ENCODE assay signal across 36 mouse cellular contexts in genomic region chr11:104693235-104693634, GRCm38 (mm10). TPM values are rescaled to one million over a fixed set of nuclear protein-coding genes. Genes with fewer than 3 reads are reported as not detected.
DNase-seq lines count a peak whose midpoint lies in the region; ATAC-seq and TF ChIP-seq lines count a peak whose summit lies in the region.
"Had no signal": no experiment of that assay in that cellular context is flagged by ENCODE, and none has a peak within 500 bp of the region (broad histone marks: within the 10 kb centered on the region; RNA-seq: fewer than 3 reads in every experiment).

No protein-coding gene starts in this region.

- H3K27ac ChIP-seq in layer of hippocampus, adult 2 months, result peak overlapping the region; percentile 29; the same call in 1 of the 2 replicates
- H3K27ac ChIP-seq in midbrain, embryonic 13.5 days, result no peak overlapping the region
- H3K27ac ChIP-seq: heart, embryonic 10.5 days; heart, embryonic 15.5 days; left cerebral cortex, adult 2 months; liver, embryonic 14.5 days; midbrain, embryonic 15.5 days; neural tube, embryonic 15.5 days had no signal

- TF ChIP-seq CTCF in layer of hippocampus, adult 2 months (conservative IDR thresholded peaks at IDR 0.05), result no peak

- H3K9me3 ChIP-seq in midbrain, embryonic 13.5 days, result no peaks in the 10 kb centered on the region
- H3K9me3 ChIP-seq: heart, embryonic 10.5 days; heart, embryonic 15.5 days; midbrain, embryonic 15.5 days; neural tube, embryonic 15.5 days had no signal

- no peak for ATAC-seq in midbrain, embryonic 13.5 days
- no peak for ATAC-seq in activated CD4-positive, CD25-positive, alpha-beta regulatory T cell, adult 4 months
- ATAC-seq: forebrain, postnatal 0 days; hindbrain, embryonic 16.5 days; midbrain, embryonic 15.5 days; Patski had no signal

- no peaks in the 10 kb centered on the region for H3K27me3 ChIP-seq in midbrain, embryonic 13.5 days
- H3K27me3 ChIP-seq: heart, embryonic 15.5 days; midbrain, embryonic 15.5 days; neural tube, embryonic 15.5 days; Patski had no signal

- H3K4me3 ChIP-seq in layer of hippocampus, adult 2 months, result no peak overlapping the region
- H3K4me3 ChIP-seq in midbrain, embryonic 13.5 days (replicated peaks), result no peak overlapping the region
- H3K4me3 ChIP-seq: erythroblast, embryonic 14.5 days; heart, embryonic 10.5 days; heart, embryonic 15.5 days; left cerebral cortex, adult 2 months; midbrain, embryonic 15.5 days; neural tube, embryonic 15.5 days had no signal

- no peak overlapping the region for H3K4me2 ChIP-seq in midbrain, embryonic 13.5 days (replicated peaks)
- H3K4me2 ChIP-seq: heart, embryonic 15.5 days; lung, embryonic 14.5 days; midbrain, embryonic 15.5 days; neural tube, embryonic 15.5 days had no signal

- intact Hi-C loops in left cerebral cortex, postnatal 36 days (cut with DNase I), result no loop called here

- H3K4me1 ChIP-seq in midbrain, embryonic 13.5 days (replicated peaks), result no peaks in the 10 kb centered on the region
- H3K4me1 ChIP-seq: heart, embryonic 10.5 days; heart, embryonic 15.5 days; midbrain, embryonic 15.5 days; neural tube, embryonic 15.5 days had no signal

- no peak overlapping the region for H3K9ac ChIP-seq in midbrain, embryonic 13.5 days (replicated peaks)
- H3K9ac ChIP-seq: forebrain, postnatal 0 days; heart, embryonic 15.5 days; liver, embryonic 14.5 days; lung, embryonic 14.5 days; midbrain, embryonic 15.5 days; neural tube, embryonic 15.5 days had no signal

- DNase-seq in heart, adult 11 months, result peak; percentile 33
- no peak for DNase-seq in heart, adult 9 months (ENCODE audit: low spot score in 2 of 2)
- peak; percentile 48 for DNase-seq in right cerebral cortex, adult 18-20 months
- no peak for DNase-seq in right cerebral cortex, postnatal 14 days
- DNase-seq in layer of hippocampus, adult 2 months (ENCODE audit: low spot score in 2 of 2), result peak; percentile 44 to 46
- peak; percentile 26 to 61 for DNase-seq in left cerebral cortex, postnatal 36 days (ENCODE audit: low spot score in 2 of 2)
- DNase-seq: adrenal gland, postnatal 25 days; cerebellum, adult 18-20 months; cerebellum, postnatal 10 days; forebrain, postnatal 0 days; kidney, adult 18-20 months; kidney, postnatal 36 days; liver; lung, embryonic 14.5 days; lung, postnatal 14 days; retina, postnatal 1 day; spleen, adult 18-20 months; thymus, adult 18-20 months; thymus, postnatal 4 days had no signal

- WGBS in midbrain, embryonic 13.5 days, result 87% methylated on average over 6 of the region's 6 CpGs

- no peaks in the 10 kb centered on the region for H3K36me3 ChIP-seq in midbrain, embryonic 13.5 days
- H3K36me3 ChIP-seq: heart, embryonic 10.5 days; heart, embryonic 15.5 days; midbrain, embryonic 15.5 days; neural tube, embryonic 15.5 days had no signal

RNA-seq across cellular contexts. Expression of gene Gm11639, which starts 7.7 kb away (rescaled TPM):
- under 1 TPM; 0.44 to 0.54 TPM for total RNA-seq in layer of hippocampus, adult 2 months (2021)
- total RNA-seq in left cerebral cortex, postnatal 36 days (2021), result under 1 TPM; 0.49 to 0.91 TPM
- 0.01 TPM in 1 of 2 replicates, not detected in the other for polyA plus RNA-seq in midbrain, embryonic 13.5 days (2015; fragmentation: Nextera tagmentation; extraction: Ambion mirVana)
- polyA plus RNA-seq in activated CD4-positive, CD25-positive, alpha-beta regulatory T cell, adult 4 months (2017; shearing (Covaris generic)), result under 1 TPM in 1 of 2 experiments, not detected in 1; 0.06 TPM
- total RNA-seq: common myeloid progenitor, adult 5-6 weeks; MEL had no signal
- polyA plus RNA-seq: erythroblast, embryonic 14.5 days; forebrain, embryonic 11.5 days; hindbrain, embryonic 11.5 days; kidney, embryonic 16.5 days; limb, embryonic 11.5 days; lung, embryonic 14.5 days had no signal

Comparison
In these comparisons a context has a peak if more than half of its experiments do, and no peak if none do; other contexts are left out.
1. DNase-seq: peak in heart, adult 11 months (single experiment), right cerebral cortex, adult 18-20 months (single experiment), layer of hippocampus, adult 2 months (2 of 2) and left cerebral cortex, postnatal 36 days (2 of 2); none in heart, adult 9 months (0 of 2) and right cerebral cortex, postnatal 14 days (single experiment).